Mouse (Mus musculus) heart, embryonic 13.5 days (tissue): Measurements from ENCODE around the gene Hbp1. TPM values are rescaled to one million over a fixed set of nuclear protein-coding genes. Genes with fewer than 3 reads are reported as not detected.
A peak's percentile ranks its signal among the peaks of the same experiment; 100 is the strongest.

ENCODE experiments used
- ATAC-seq: fragments of 200-750 bp; cut with Nextera tagmentation; 2 replicates; pipeline ENCODE4 v1.8.0; 2017; ENCODE audit warnings: moderate TSS enrichment; ENCODE audit not compliant: insufficient number of reproducible peaks, low FRiP score, low TSS enrichment; ENCODE audit errors: extremely low read depth
- H3K27ac ChIP-seq: fragments of 300-500 bp; sonication (generic); replicated peaks from 2 replicates; pipeline ENCODE4 v1.5.1; 2015; ENCODE audit warnings: moderate library complexity, mild to moderate bottlenecking, inconsistent platforms
- H3K27me3 ChIP-seq: fragments of 300-500 bp; sonication (generic); replicated peaks from 2 replicates; pipeline ENCODE4 v1.6.1; 2015; ENCODE audit warnings: mild to moderate bottlenecking, inconsistent platforms
- H3K36me3 ChIP-seq: fragments of 300-500 bp; sonication (generic); 2 replicates; pipeline ENCODE4 v1.6.1; 2015; ENCODE audit warnings: mild to moderate bottlenecking, inconsistent platforms
- H3K4me1 ChIP-seq: fragments of 300-500 bp; sonication (generic); 2 replicates; pipeline ENCODE4 v1.6.1; 2015; ENCODE audit warnings: inconsistent platforms
- H3K4me2 ChIP-seq: fragments of 300-500 bp; sonication (generic); 2 replicates; pipeline ENCODE4 v1.6.1; 2015; ENCODE audit warnings: inconsistent platforms, mild to moderate bottlenecking, moderate library complexity
- H3K4me3 ChIP-seq: fragments of 300-500 bp; sonication (generic); 2 replicates; pipeline ENCODE4 v1.5.1; 2015; ENCODE audit warnings: moderate library complexity, mild to moderate bottlenecking, inconsistent platforms
- H3K9ac ChIP-seq: fragments of 300-500 bp; sonication (generic); 2 replicates; pipeline ENCODE4 v1.6.1; 2015; ENCODE audit warnings: inconsistent platforms, mild to moderate bottlenecking, moderate library complexity
- H3K9me3 ChIP-seq: fragments of 300-500 bp; sonication (generic); 2 replicates; pipeline ENCODE4 v1.6.1; 2016; ENCODE audit warnings: inconsistent platforms
- WGBS: fragments of 180-500 bp; shearing (Covaris S2); methylation state at CpG from one replicate; pipeline ENCODE4 v1.1.7; 2015; ENCODE audit warnings: mixed read lengths; 5-methylcytosine and 5-hydroxymethylcytosine counted together
- polyA plus RNA-seq: library from polyadenylated mRNA; unstranded; fragments of >200 nt; fragmentation: Nextera tagmentation; extraction: Ambion mirVana; gene quantifications from 2 replicates; pipeline ENCODE4 v1.2.1, GENCODE M21; 2015

Gene Hbp1
- polyA plus RNA-seq, 1 experiment from 2014 or later = 89.2 TPM

DNA sequence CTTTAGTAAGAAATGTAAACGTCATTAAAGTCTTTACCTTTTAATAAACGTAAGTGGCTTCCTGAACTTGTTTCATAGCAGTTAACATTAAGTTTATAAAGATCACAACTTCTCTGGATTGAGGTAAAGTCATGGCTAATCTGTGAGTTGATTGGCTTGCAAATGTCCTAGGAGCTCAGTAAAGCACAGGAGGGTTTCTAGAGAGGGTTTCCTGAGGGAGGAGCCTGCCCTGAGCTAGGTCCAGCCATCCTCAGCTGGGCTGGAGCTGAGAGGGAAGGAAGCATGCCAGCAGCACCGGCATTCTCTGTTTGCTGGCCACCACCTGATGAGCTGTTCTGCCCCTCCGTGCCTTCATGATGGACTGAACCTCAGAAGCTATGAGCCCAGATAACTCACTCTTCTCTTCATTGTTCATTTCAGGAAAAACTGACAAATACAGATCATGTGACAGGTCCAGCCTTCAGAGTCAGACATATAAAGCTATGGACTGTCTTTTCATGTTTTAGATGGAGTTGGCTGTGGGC is 49.9 kb downstream of the Hbp1 start:
- Histone ChIP-seq H3K4me2 (no peak overlapping the region), H3K4me3 (no peak overlapping the region), H3K27me3 (no peaks in the 10 kb centered on the region), H3K36me3 (peaks cover 18% of the 10 kb centered on the region), H3K27ac (no peak overlapping the region), H3K9ac (no peak overlapping the region), H3K4me1 (peaks cover 14% of the 10 kb centered on the region), H3K9me3 (no peaks in the 10 kb centered on the region)
- WGBS = 75% methylated on average over 4 of the region's 4 CpGs
- ATAC-seq = no peak

DNA sequence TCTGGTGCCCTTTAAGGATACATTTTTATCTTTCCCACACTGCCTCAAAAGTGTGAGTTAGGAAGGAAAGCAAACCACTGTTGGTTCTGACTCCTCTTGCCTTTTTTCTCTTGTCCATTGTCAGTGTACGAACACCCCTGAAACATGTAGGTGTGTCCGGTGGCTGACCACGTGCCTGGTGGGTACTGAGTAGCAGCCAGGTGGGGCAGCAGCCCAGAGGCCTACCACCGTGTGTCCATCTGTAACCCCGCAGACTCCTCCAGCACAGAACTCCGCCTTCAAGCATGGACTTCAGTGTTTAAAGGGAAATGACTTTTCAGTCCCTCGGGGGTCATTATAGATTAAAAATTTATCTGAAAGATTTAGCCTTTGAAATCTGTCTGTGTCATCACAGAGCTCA is 52.9 kb downstream of the Hbp1 start:
- H3K27ac ChIP-seq = no peak overlapping the region
- H3K4me1 ChIP-seq = peaks cover 18% of the 10 kb centered on the region
- no peak overlapping the region for H3K9ac ChIP-seq
- 66% methylated on average over 7 of the region's 7 CpGs for WGBS
- no peak overlapping the region for H3K4me2 ChIP-seq
- no peaks in the 10 kb centered on the region for H3K27me3 ChIP-seq
- H3K9me3 ChIP-seq = no peaks in the 10 kb centered on the region
- H3K4me3 ChIP-seq = no peak overlapping the region
- ATAC-seq = no peak
- H3K36me3 ChIP-seq = peaks cover 21% of the 10 kb centered on the region

- ATAC-seq = no peak
- H3K4me2 ChIP-seq = no peak overlapping the region
- no peak overlapping the region for H3K27ac ChIP-seq
- no peaks in the 10 kb centered on the region for H3K27me3 ChIP-seq
- no peak overlapping the region for H3K4me3 ChIP-seq
- no peak overlapping the region for H3K9ac ChIP-seq
- 59% methylated on average over 8 of the region's 8 CpGs for WGBS
- peaks cover 20% of the 10 kb centered on the region for H3K36me3 ChIP-seq
- H3K9me3 ChIP-seq = no peaks in the 10 kb centered on the region
- H3K4me1 ChIP-seq = peaks cover 18% of the 10 kb centered on the region
Observed at GRCm38 (mm10) chr12:31896986-31897385, 53.3 kb downstream of the Hbp1 start.

DNA sequence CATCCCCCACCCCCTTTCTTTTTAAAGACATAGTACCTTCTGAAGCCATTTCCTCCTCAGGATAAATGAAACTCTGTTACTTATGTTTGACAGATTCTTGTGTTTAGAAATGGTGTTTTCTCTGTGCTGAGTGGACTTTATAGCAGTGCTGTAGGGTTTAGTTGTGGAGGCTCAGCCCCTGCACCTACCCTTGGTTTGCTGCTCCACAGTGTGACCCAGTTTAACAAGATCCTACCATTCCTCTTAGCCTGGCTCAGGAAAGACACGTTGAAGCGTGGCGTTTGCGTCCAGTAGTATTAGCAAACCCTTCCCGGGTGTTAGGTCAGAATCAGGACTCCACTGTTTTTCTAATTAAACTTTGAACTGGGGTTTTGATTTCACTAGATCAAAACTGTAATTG is 54.0 kb downstream of the Hbp1 start:
- Histone ChIP-seq H3K4me2 (no peak overlapping the region), H3K27me3 (no peaks in the 10 kb centered on the region), H3K4me1 (peaks cover 18% of the 10 kb centered on the region), H3K4me3 (no peak overlapping the region), H3K9me3 (no peaks in the 10 kb centered on the region), H3K36me3 (peaks cover 18% of the 10 kb centered on the region), H3K9ac (no peak overlapping the region), H3K27ac (peak overlapping the region; percentile 21; the same call in 1 of the 2 replicates)
- ATAC-seq = no peak
- WGBS = 40% methylated on average over 5 of the region's 5 CpGs

DNA sequence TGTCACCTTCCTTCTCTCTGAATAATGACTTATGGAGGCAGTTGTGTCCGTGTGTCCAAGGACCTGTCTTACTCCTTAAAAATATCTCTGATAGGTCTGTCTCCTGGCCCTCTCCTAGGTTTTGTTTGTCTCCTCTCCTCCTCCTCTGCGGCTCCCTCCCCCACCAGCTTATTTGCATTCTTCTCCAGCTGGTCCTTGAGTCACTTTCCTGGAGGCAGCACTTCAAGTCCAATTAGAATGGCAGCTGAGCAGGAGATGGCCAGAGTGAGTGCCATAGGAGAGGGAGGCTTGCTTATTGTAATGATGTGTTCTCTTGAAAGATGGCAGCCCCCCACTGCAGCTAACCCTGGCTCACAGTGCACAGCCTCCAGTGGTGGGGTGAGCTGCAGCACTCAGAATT is 54.4 kb downstream of the Hbp1 start:
- H3K4me1 ChIP-seq = peaks cover 18% of the 10 kb centered on the region
- no peak overlapping the region for H3K4me3 ChIP-seq
- H3K27me3 ChIP-seq = no peaks in the 10 kb centered on the region
- H3K9ac ChIP-seq = no peak overlapping the region
- H3K4me2 ChIP-seq = no peak overlapping the region
- H3K27ac ChIP-seq = peak overlapping the region; percentile 21; the same call in 1 of the 2 replicates
- ATAC-seq = no peak
- 19% methylated on average over 2 of the region's 2 CpGs for WGBS
- H3K9me3 ChIP-seq = no peaks in the 10 kb centered on the region
- H3K36me3 ChIP-seq = peaks cover 17% of the 10 kb centered on the region

DNA sequence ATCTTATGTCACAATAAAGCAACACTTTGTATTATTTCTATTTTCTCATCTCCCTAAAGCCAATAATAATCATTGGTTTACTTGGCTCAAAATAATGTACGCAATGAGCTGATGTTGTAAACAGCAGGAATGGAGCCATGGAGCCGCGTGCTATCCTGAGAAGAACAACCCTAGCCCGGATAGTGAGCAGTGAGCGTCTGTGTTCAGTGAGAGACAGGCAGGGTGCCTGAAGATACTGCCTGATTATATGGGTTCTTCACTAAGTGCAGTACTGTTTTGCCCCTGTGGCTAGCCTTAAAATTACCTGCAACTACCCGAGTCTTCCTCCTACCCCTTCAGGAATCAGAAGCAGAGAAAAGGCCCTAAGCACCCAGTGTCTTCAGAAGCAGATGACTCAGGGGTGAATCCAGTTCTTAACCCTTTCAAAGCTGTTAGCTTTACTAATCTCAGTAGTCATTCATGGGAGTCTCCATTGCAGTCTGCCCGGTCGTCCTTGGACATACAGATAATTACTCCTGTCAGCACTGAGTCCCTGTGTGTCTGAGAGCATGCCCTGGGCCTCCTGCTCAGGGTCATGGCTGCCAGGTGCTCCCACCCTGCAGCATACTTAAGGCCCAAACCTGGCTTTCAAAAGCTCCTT is 55.1 kb downstream of the Hbp1 start:
- H3K9me3 ChIP-seq = no peaks in the 10 kb centered on the region
- no peak overlapping the region for H3K4me3 ChIP-seq
- peak overlapping the region; percentile 21; the same call in 1 of the 2 replicates for H3K27ac ChIP-seq
- no peak for ATAC-seq
- H3K36me3 ChIP-seq = peaks cover 13% of the 10 kb centered on the region
- no peaks in the 10 kb centered on the region for H3K27me3 ChIP-seq
- no peak overlapping the region for H3K4me2 ChIP-seq
- H3K4me1 ChIP-seq = peaks cover 18% of the 10 kb centered on the region
- WGBS = 34% methylated on average over 8 of the region's 8 CpGs
- no peak overlapping the region for H3K9ac ChIP-seq

DNA sequence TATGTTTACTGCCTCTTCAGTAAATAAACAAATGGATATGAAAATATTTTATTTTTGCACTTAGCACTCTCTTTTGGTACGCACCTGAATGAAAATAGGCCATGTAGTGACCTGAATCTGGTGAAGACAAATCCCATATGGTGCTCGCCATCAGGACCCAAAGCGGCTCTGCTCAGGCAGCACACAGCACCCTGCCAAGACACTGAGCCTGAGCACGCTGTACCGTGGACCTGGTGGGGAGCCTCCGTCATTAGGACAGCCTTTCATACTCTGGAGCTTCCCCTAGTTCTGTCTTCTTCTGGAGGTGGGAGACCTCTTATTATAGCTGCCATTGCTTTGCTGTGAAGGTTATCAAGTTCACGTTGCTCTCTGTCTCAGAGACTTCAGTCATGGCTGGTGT is 57.6 kb downstream of the Hbp1 start:
- H3K9ac ChIP-seq = no peak overlapping the region
- WGBS = 84% methylated on average over 7 of the region's 7 CpGs
- H3K9me3 ChIP-seq = no peaks in the 10 kb centered on the region
- H3K4me2 ChIP-seq = no peak overlapping the region
- ATAC-seq = no peak
- H3K4me3 ChIP-seq = no peak overlapping the region
- peaks cover 23% of the 10 kb centered on the region for H3K36me3 ChIP-seq
- peaks cover 18% of the 10 kb centered on the region for H3K4me1 ChIP-seq
- H3K27me3 ChIP-seq = no peaks in the 10 kb centered on the region
- no peak overlapping the region for H3K27ac ChIP-seq

- Histone ChIP-seq H3K36me3 (peaks cover 29% of the 10 kb centered on the region), H3K9ac (no peak overlapping the region), H3K27me3 (no peaks in the 10 kb centered on the region), H3K27ac (no peak overlapping the region), H3K9me3 (no peaks in the 10 kb centered on the region), H3K4me2 (no peak overlapping the region), H3K4me3 (no peak overlapping the region), H3K4me1 (peaks cover 18% of the 10 kb centered on the region)
- ATAC-seq = no peak
Observed at GRCm38 (mm10) chr12:31892079-31892478, 58.3 kb downstream of the Hbp1 start.

DNA sequence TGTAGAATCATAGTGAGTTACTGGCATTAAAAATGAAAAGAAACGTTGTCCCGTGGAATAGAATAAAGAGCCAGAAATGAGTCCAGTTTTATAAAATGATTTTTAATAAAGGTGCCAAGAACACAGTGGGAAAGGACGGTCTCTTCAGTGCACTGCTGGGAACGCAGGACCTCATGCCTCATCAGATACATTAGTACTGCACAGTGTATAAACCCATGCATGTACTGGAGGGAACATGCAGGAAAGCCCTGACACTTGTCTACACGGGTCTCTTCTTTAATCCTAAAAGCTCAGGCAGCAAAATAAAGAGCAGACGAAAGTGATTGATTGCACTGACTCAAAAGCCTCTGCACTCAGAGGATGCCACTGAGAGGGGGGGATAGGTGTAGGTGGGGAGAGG is 59.6 kb downstream of the Hbp1 start:
- H3K9me3 ChIP-seq = no peaks in the 10 kb centered on the region

GRCm38 (mm10) chr12:31885844-31886606 is 64.3 kb downstream of the Hbp1 start:
- Histone ChIP-seq H3K27me3 (no peaks in the 10 kb centered on the region), H3K4me2 (no peak overlapping the region), H3K9me3 (no peaks in the 10 kb centered on the region), H3K4me3 (no peak overlapping the region), H3K4me1 (no peaks in the 10 kb centered on the region), H3K9ac (no peak overlapping the region), H3K36me3 (peaks cover 34% of the 10 kb centered on the region), H3K27ac (no peak overlapping the region)
- ATAC-seq = no peak
- 88% methylated on average over 11 of the region's 11 CpGs for WGBS

More for the DNA sequence above, 59.6 kb downstream of the Hbp1 start:
- no peaks in the 10 kb centered on the region for H3K27me3 ChIP-seq
- no peak for ATAC-seq
- H3K36me3 ChIP-seq = peaks cover 41% of the 10 kb centered on the region
- H3K4me1 ChIP-seq = peaks cover 7% of the 10 kb centered on the region
- no peak overlapping the region for H3K27ac ChIP-seq
- no peak overlapping the region for H3K4me3 ChIP-seq
- H3K4me2 ChIP-seq = no peak overlapping the region
- 74% methylated on average over 6 of the region's 6 CpGs for WGBS
- H3K9ac ChIP-seq = no peak overlapping the region

DNA sequence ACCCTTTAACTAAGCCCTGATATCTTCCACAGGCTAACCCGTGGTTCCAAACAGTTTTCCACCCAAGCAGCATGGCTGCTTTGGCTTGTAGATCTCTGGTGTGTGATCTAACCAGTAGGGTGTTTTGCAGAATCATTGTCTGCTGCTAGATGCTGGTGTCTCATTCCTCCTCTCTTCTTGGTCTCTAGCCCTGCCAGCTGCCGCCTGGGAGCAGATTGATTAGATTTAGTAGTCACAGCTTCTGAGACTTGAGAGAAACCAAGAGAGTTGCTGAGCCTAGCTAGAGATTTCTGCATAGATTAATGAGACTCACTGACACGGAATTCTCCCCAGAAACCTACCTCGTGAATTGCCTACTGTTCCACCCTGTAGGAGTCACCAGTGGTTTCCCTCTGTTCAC is 65.3 kb downstream of the Hbp1 start:
- peaks cover 32% of the 10 kb centered on the region for H3K36me3 ChIP-seq
- H3K9me3 ChIP-seq = no peaks in the 10 kb centered on the region
- no peaks in the 10 kb centered on the region for H3K4me1 ChIP-seq
- no peak overlapping the region for H3K27ac ChIP-seq
- no peaks in the 10 kb centered on the region for H3K27me3 ChIP-seq
- no peak for ATAC-seq
- WGBS = 71% methylated on average over 4 of the region's 4 CpGs
- H3K4me2 ChIP-seq = no peak overlapping the region
- H3K4me3 ChIP-seq = no peak overlapping the region
- no peak overlapping the region for H3K9ac ChIP-seq

DNA sequence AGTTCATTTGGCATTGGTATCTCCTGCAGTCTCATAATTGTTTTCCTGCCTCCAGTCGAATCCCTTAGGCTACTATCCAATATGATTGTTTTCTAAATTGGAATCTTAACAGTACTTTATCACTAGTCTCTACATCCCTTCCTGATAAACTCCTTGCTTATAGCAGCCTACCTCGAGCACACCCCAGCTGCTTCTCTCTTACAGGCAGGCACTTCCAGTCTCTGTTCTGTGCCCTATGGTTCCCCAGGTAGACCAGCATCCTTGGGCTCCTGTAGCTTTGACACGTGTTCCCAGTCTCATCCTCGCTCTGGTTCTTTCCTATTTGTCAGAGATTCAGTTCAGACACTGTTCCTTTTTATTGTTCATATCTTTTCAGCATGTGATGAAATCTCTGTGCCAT is 66.0 kb downstream of the Hbp1 start:
- WGBS = 69% methylated on average over 4 of the region's 4 CpGs
- ATAC-seq = no peak
- Histone ChIP-seq H3K9me3 (no peaks in the 10 kb centered on the region), H3K4me1 (no peaks in the 10 kb centered on the region), H3K27ac (no peak overlapping the region), H3K36me3 (peaks cover 25% of the 10 kb centered on the region), H3K9ac (no peak overlapping the region), H3K4me3 (no peak overlapping the region), H3K4me2 (no peak overlapping the region), H3K27me3 (no peaks in the 10 kb centered on the region)
